Mouse (Mus musculus): ENCODE measurements around the gene Foxp4.

- TF ChIP-seq CTCF (conservative IDR thresholded peaks at IDR 0.05 in 1 of 2, IDR thresholded peaks at IDR 0.05 in 1 of 2; ENCODE audit: low read depth in 2 of 2, low read length in 2 of 2), result no peak
- TF ChIP-seq MAX (IDR thresholded peaks at IDR 0.05; ENCODE audit: low read length), result no peak
- no peak for TF ChIP-seq USF2 (conservative IDR thresholded peaks at IDR 0.05; ENCODE audit: low read depth, low read length)
- TF ChIP-seq POLR2AphosphoS2 (IDR thresholded peaks at IDR 0.05; ENCODE audit: low read depth, low read length), result no peak
- TF ChIP-seq EP300 (IDR thresholded peaks at IDR 0.05; ENCODE audit: low read length), result no peak
- no peak for TF ChIP-seq NRF1 (IDR thresholded peaks at IDR 0.05; ENCODE audit: low read depth, low read length)
- TF ChIP-seq MEF2A (IDR thresholded peaks at IDR 0.05; ENCODE audit: borderline replicate concordance, low read depth, low read length), result no peak
- no peak for TF ChIP-seq MYC (IDR thresholded peaks at IDR 0.05; ENCODE audit: low read depth, low read length)
- no peak for TF ChIP-seq KAT2A (IDR thresholded peaks at IDR 0.05; ENCODE audit: insufficient replicate concordance, low read length)
- TF ChIP-seq POLR2A (IDR thresholded peaks at IDR 0.05; ENCODE audit: low read depth, low read length), result no peak
- no peak for TF ChIP-seq ZC3H11A (IDR thresholded peaks at IDR 0.05; ENCODE audit: low read depth, low read length)
- no peak for TF ChIP-seq E2F4 (IDR thresholded peaks at IDR 0.05; ENCODE audit: insufficient replicate concordance, low read depth, low read length)
- TF ChIP-seq NELFE (IDR thresholded peaks at IDR 0.05; ENCODE audit: low read depth, low read length), result no peak
Measured at GRCm38 (mm10) chr17:47922116-47922515, 2.3 kb downstream of the Foxp4 start.
